Mouse (Mus musculus) small intestine, adult 2 months (tissue): ENCODE results near the gene Pgd. TPM values are rescaled to one million over a fixed set of nuclear protein-coding genes. Genes with fewer than 3 reads are reported as not detected.
A peak's percentile ranks its signal among the peaks of the same experiment; 100 is the strongest.

Experiments
- H3K27ac ChIP-seq: fragments of 200-500 bp; 2 replicates; pipeline ENCODE4 v1.5.1; 2012; ENCODE audit warnings: low read depth, low read length, control low read depth, inconsistent platforms; ENCODE audit not compliant: insufficient read depth
- H3K27me3 ChIP-seq: fragments of 200-500 bp; 2 replicates; pipeline ENCODE4 v1.6.1; 2012; ENCODE audit warnings: mild to moderate bottlenecking, moderate library complexity, low read length, inconsistent platforms; ENCODE audit not compliant: control insufficient read depth, insufficient read depth
- H3K36me3 ChIP-seq: fragments of 200-500 bp; 2 replicates; pipeline ENCODE4 v1.6.1; 2012; ENCODE audit warnings: mild to moderate bottlenecking, low read length, control low read depth, inconsistent platforms; ENCODE audit not compliant: control insufficient read depth, insufficient read depth
- H3K4me1 ChIP-seq: fragments of 200-500 bp; 2 replicates; pipeline ENCODE4 v1.6.1; 2012; ENCODE audit warnings: low read length, inconsistent platforms, mixed read lengths; ENCODE audit not compliant: control insufficient read depth, insufficient read depth, insufficient read length
- H3K4me3 ChIP-seq: fragments of 200-500 bp; 2 replicates; pipeline ENCODE4 v1.5.1; 2012; ENCODE audit warnings: low read depth, mild to moderate bottlenecking, control low read depth, inconsistent platforms, low read length, moderate library complexity
- CTCF ChIP-seq: fragments of 200-500 bp; IDR thresholded peaks from 2 replicates; pipeline ENCODE4 v1.5.1; 2012; ENCODE audit warnings: low read depth, mild to moderate bottlenecking, control low read depth, inconsistent platforms, low read length, moderate library complexity, mixed read lengths; ENCODE audit not compliant: insufficient replicate concordance, insufficient read length; ENCODE audit errors: extremely low read depth
- POLR2A ChIP-seq: fragments of 200-500 bp; IDR thresholded peaks from 2 replicates; pipeline ENCODE4 v1.6.1; 2012; ENCODE audit warnings: low read depth, mild to moderate bottlenecking, control low read depth, inconsistent platforms, low read length, moderate library complexity
- WGBS: fragments of 180-500 bp; shearing (Covaris S2); methylation state at CpG from one replicate; pipeline ENCODE4 v1.1.7; 2018; 5-methylcytosine and 5-hydroxymethylcytosine counted together
- polyA plus RNA-seq: library from polyadenylated mRNA; depleted of rRNA; stranded (reverse); fragments of >200 nt; gene quantifications from 2 replicates; pipeline ENCODE4 v1.2.3, GENCODE M21; 2012

Pgd gene
- polyA plus RNA-seq, 1 experiment, result 292 TPM

DNA sequence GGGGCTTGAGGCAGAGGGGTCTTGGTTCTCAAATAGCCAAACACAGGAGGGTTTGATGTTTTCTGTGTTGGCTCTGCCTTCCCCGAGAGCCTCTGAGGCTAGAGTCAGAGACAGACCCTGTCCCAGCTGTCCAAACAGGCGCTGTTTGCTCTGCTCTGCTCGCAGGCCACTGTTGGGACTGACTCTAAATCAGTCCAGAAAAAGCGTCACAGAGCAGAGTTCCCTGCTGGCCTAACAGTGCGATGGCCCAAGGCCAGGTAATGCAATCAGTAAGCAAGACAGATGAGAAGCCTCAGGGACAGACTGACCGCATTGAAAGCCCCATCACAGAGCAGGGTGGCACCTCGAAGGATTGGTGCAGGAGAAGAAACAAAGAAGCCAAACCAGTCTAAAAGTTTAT is 17.0 kb downstream of the Pgd start:
- TF ChIP-seq POLR2A (no peak), CTCF (no peak)
- no peaks in the 10 kb centered on the region for H3K27me3 ChIP-seq
- H3K4me1 ChIP-seq, result no peaks in the 10 kb centered on the region
- no peak overlapping the region for H3K4me3 ChIP-seq
- H3K36me3 ChIP-seq, result peaks cover 53% of the 10 kb centered on the region
- 66% methylated on average over 7 of the region's 7 CpGs for WGBS
- H3K27ac ChIP-seq, result no peak overlapping the region

DNA sequence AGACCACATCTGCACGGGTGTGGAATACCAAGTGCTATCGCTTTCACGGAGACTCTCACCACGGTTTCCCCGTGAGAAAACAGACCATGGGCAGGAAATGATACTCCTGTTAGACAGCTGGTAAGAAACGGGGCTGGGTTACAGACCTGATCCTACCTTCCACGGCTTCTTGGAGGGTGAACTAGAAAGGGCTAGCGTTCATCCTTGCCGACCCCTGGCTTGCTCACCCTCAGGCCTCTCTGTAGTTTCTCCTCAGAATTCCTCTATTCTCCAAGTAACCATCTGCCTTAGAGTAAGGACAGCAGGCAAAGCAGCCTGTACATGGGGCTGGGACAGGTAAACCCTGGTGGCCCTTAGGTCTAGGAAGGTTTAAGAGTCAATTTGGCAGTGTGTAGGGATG is 17.4 kb downstream of the Pgd start:
- H3K27me3 ChIP-seq, result no peaks in the 10 kb centered on the region
- H3K27ac ChIP-seq, result no peak overlapping the region
- WGBS, result 74% methylated on average over 9 of the region's 9 CpGs
- H3K4me3 ChIP-seq, result no peak overlapping the region
- TF ChIP-seq CTCF, result no peak
- TF ChIP-seq POLR2A, result no peak
- peaks cover 48% of the 10 kb centered on the region for H3K36me3 ChIP-seq
- H3K4me1 ChIP-seq, result no peaks in the 10 kb centered on the region

DNA sequence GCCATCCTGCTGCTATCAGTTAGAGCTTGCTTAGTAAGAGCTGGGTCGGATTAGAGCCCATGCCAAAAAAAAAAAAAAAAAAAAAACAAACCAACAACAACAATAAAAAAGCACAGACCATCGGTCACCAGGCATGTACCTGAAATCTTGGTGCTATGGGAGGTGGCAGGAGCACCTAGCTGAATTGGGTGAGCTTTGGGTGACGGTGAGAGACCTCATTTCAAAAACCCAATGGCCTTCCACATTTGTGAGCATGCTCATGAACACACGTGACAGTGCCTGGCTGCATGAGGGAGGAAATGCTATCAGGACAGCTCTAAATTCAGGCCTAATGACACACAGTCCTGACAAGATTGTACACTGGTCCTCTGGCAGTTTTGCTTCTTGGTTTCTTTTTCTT is 18.5 kb downstream of the Pgd start:
- peaks cover 37% of the 10 kb centered on the region for H3K36me3 ChIP-seq
- TF ChIP-seq POLR2A (no peak), CTCF (no peak)
- no peaks in the 10 kb centered on the region for H3K27me3 ChIP-seq
- 75% methylated on average over 4 of the region's 4 CpGs for WGBS
- H3K27ac ChIP-seq, result no peak overlapping the region
- H3K4me3 ChIP-seq, result no peak overlapping the region
- H3K4me1 ChIP-seq, result no peaks in the 10 kb centered on the region

DNA sequence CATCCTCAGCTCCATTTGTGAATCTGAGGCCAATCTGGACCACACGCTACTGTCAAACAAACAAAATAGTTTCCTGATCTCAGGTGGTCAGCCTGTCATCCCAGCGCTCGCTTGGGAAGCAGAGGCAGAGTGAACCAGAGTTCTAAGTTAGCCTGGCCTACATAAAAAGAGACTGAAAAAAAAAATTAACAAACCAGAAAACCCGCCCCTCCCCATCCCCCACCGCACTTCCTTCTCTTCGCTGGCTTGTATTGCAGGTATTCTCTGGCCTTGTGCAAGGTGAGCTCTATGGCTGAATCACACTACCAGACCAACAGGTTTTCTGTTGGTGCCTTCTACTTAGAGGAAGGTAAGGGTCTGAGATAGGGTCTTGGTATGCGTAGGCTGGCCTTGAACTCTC is 19.0 kb downstream of the Pgd start:
- 82% methylated on average over 7 of the region's 7 CpGs for WGBS
- no peak overlapping the region for H3K4me3 ChIP-seq
- H3K27ac ChIP-seq, result no peak overlapping the region
- no peaks in the 10 kb centered on the region for H3K27me3 ChIP-seq
- TF ChIP-seq POLR2A, result no peak
- TF ChIP-seq CTCF, result no peak
- H3K36me3 ChIP-seq, result peaks cover 32% of the 10 kb centered on the region
- H3K4me1 ChIP-seq, result no peaks in the 10 kb centered on the region

DNA sequence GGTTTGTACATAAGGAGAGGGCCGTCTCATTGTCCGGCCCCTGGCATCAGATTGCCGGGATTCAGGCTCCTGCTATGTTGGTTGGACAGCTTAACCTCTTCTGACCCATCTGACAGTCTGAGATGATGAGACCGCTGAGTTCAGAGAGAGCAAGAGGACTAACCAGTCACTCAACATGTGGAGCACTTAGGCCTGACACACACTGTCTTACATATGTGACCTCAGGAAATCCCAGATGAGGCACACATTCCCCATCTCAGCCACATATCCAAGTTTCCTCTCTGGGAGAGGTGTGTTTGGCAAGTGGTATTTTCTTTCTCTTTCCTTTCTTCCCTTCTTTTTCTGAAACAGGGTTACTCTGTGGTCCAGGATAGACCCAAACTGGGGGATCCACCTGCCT is 21.4 kb downstream of the Pgd start:
- 88% methylated on average over 4 of the region's 4 CpGs for WGBS
- no peak for TF ChIP-seq CTCF
- TF ChIP-seq POLR2A, result no peak
- Histone ChIP-seq H3K4me3 (no peak overlapping the region), H3K36me3 (peaks cover 10% of the 10 kb centered on the region), H3K4me1 (no peaks in the 10 kb centered on the region), H3K27me3 (no peaks in the 10 kb centered on the region), H3K27ac (no peak overlapping the region)

DNA sequence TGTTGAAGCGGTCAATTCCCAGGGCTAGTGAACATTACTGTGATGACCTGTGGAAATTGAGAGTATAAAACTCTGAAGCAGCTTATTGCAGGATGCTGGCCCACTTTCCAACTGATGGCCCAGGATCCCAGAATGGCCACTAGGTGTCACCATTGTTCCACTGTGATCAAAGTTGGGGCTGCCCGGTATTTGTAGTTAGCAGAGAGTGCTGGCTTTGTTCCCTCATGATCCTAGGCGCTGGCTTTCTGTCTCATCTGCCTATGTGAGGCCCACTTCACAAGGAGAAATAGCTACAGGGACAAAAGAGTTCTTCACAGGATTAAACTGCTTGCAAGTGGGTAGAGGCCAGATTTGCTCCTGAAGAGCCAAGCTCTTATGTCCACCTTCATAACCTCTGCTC is 22.1 kb downstream of the Pgd start:
- WGBS, result 6% methylated on average over 3 of the region's 3 CpGs
- H3K4me1 ChIP-seq, result no peaks in the 10 kb centered on the region
- H3K36me3 ChIP-seq, result peaks cover 4% of the 10 kb centered on the region
- no peaks in the 10 kb centered on the region for H3K27me3 ChIP-seq
- no peak overlapping the region for H3K4me3 ChIP-seq
- no peak overlapping the region for H3K27ac ChIP-seq
- peak; percentile 91; the same call in 1 of the 2 replicates for TF ChIP-seq CTCF
- no peak for TF ChIP-seq POLR2A

DNA sequence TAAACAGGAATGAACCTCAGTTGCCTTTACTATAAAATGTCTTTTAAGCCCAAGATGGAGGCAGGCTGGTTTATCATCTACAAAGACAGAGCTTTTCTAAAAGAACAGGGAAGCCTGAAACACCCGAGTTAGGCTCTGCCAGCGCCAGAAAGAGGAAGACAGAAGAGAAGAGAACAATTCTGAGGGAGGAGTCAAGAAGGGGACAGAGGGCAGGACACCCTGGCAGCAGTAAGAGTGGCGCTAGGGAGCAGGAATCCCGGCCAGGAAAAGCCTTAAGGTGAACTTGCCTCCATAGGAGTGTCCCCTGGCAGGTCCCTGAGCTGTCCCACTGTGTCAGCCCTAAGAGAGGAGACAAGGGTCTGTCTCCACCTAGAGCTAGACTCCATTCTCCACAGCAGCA is 23.0 kb downstream of the Pgd start:
- Histone ChIP-seq H3K36me3 (no peaks in the 10 kb centered on the region), H3K4me3 (no peak overlapping the region), H3K27me3 (no peaks in the 10 kb centered on the region), H3K4me1 (no peaks in the 10 kb centered on the region), H3K27ac (no peak overlapping the region)
- WGBS, result 7% methylated on average over 4 of the region's 4 CpGs
- no peak for TF ChIP-seq CTCF

DNA sequence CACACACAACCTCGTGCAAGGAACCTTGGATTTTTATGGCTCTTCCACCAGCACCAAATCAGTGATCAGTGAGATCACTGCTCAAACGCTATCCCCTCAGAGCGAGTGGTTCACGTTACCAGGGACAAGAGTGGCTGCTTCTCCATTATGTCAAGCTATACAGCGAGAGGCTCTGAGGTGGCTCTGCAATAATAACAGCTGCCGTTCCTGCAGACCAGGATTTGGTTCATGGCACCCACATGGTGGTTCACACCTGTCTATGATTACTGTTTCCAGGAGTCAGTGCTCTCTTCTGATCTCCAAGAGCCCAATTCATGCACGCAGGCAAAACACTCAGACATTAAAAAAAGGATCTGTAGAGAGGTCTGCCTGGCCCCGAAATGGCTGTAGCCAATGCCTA is 28.1 kb downstream of the Pgd start:
- 80% methylated on average over 8 of the region's 8 CpGs for WGBS
- Histone ChIP-seq H3K4me1 (no peaks in the 10 kb centered on the region; the same call in 1 of the 2 replicates), H3K27me3 (no peaks in the 10 kb centered on the region), H3K27ac (no peak overlapping the region), H3K4me3 (no peak overlapping the region), H3K36me3 (no peaks in the 10 kb centered on the region)
- no peak for TF ChIP-seq POLR2A
- TF ChIP-seq CTCF, result no peak
